Mouse (Mus musculus): Measurements from ENCODE around the gene Fras1. TPM values are rescaled to one million over a fixed set of nuclear protein-coding genes. Genes with fewer than 3 reads are reported as not detected.
A peak's percentile ranks its signal among the peaks of the same experiment; 100 is the strongest.

Gene Fras1
- polyA plus RNA-seq (2012; ENCODE audit: insufficient read depth, insufficient read length, missing spikeins) = not detected in 2 replicates

DNA sequence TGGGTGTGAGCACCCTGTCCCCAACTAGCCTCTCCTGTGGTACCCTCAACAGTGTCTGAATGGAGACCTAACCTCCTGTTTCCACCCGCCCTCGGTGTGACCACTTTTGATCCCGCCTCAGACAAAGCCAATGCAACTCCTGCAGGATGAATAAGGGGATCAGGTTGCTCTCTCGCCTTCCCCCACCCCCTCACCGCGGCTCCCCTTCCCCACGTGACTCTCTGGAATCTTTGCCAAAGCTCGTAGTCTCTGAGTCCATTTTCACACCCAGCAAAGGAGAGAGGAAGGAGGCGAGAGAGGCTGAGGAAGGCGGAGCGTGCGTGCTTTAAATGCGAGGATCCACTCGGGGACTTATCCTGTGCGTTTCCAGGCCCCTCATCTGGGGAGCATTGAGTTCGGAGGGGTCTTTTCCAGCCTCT lies at the start of gene Fras1:
TSS of gene Fras1 (plus strand) at position 389 of the 419 bp plus-strand sequence.
- no peak for TF ChIP-seq CTCF (IDR thresholded peaks at IDR 0.05; ENCODE audit: low read depth, low read length)
- TF ChIP-seq POLR2A (IDR thresholded peaks at IDR 0.05; ENCODE audit: borderline replicate concordance, low read depth, low read length) = no peak
- H3K4me3 ChIP-seq (ENCODE audit: insufficient read depth, low read length) = peak within 1 kb of the TSS; percentile 47
- no peaks in the 10 kb centered on the region for H3K4me1 ChIP-seq (ENCODE audit: control insufficient read depth, insufficient read depth, low read length)
- no peak within 1 kb of the TSS for H3K27ac ChIP-seq (ENCODE audit: insufficient read depth, low read depth, low read length)

GRCm38 (mm10) chr5:96331048-96331737 lies 42.6 kb upstream of the Fras1 start:
- TF ChIP-seq CTCF (IDR thresholded peaks at IDR 0.05; ENCODE audit: low read depth, low read length) = no peak
- no peak for TF ChIP-seq POLR2A (IDR thresholded peaks at IDR 0.05; ENCODE audit: borderline replicate concordance, low read depth, low read length)
- H3K27ac ChIP-seq (ENCODE audit: insufficient read depth, low read depth, low read length) = no peak overlapping the region

DNA sequence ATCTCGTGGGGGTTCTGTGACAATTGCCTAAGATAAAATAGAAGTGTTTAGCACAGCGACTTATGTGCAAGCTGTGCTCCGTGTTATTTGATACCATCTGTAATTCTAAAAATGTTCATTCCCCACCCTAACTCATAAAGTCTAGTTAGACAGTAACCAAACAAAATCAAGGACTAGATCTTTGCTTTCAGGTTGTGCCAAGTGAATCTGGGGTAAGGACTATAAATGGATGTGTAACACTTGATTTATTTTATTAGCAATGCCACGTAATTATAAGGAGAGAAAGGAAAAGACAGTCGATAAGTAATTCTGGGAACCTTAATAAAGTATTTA lies 42.1 kb upstream of the Fras1 start:
- no peak overlapping the region for H3K27ac ChIP-seq (ENCODE audit: insufficient read depth, low read depth, low read length)
- TF ChIP-seq CTCF (IDR thresholded peaks at IDR 0.05; ENCODE audit: low read depth, low read length) (no peak), POLR2A (IDR thresholded peaks at IDR 0.05; ENCODE audit: borderline replicate concordance, low read depth, low read length) (no peak)
- H3K4me3 ChIP-seq (ENCODE audit: insufficient read depth, low read length) = no peak overlapping the region
- H3K4me1 ChIP-seq (ENCODE audit: control insufficient read depth, insufficient read depth, low read length) = no peaks in the 10 kb centered on the region

More at GRCm38 (mm10) chr5:96331048-96331737, 42.6 kb upstream of the Fras1 start:
- no peak overlapping the region for H3K4me3 ChIP-seq (ENCODE audit: insufficient read depth, low read length)
- H3K4me1 ChIP-seq (ENCODE audit: control insufficient read depth, insufficient read depth, low read length) = no peaks in the 10 kb centered on the region

DNA sequence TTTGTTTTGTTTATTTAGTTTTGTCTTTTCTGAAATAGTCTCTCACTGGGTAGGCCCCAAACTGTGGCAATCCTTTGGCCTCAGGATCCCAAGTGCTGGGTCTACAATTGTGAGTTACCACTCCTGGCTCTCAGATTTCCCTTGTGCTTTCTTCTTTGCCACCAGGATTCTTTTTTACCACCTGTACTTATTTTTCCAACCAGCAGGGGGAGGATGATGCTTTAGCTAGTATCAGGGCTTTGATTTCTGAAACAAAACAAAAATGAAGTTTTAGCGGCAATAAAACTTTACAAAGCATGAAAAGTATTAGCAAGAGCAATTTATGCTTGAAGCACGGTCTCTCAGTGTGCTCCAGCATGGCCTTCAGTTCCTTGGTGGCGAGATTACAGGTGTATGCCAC lies 39.8 kb upstream of the Fras1 start:
- Histone ChIP-seq H3K4me1 (ENCODE audit: control insufficient read depth, insufficient read depth, low read length) (no peaks in the 10 kb centered on the region), H3K27ac (ENCODE audit: insufficient read depth, low read depth, low read length) (no peak overlapping the region)
- TF ChIP-seq POLR2A (IDR thresholded peaks at IDR 0.05; ENCODE audit: borderline replicate concordance, low read depth, low read length) = no peak

DNA sequence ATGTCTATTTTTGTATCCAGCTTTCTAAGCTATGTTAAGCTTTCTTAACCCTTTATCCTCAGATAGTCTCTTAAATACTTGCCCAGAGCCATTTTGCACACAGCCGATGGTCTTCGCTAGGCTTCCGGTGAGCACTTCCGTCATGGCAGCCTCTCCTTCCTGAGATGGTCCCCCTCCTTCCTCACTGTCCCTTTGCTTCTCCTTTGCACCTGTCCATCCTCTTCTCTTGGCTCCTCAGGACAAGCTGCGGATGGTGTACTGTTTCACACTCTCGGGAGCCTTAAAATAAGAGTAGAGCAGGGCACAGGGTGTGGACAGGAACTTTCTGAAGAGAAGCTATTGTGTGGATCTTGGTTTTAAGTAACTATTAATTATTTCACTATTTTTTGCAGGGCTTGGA lies 33.2 kb upstream of the Fras1 start:
- no peak overlapping the region for H3K4me3 ChIP-seq (ENCODE audit: insufficient read depth, low read length)
- H3K4me1 ChIP-seq (ENCODE audit: control insufficient read depth, insufficient read depth, low read length) = no peaks in the 10 kb centered on the region
- no peak for TF ChIP-seq CTCF (IDR thresholded peaks at IDR 0.05; ENCODE audit: low read depth, low read length)
- TF ChIP-seq POLR2A (IDR thresholded peaks at IDR 0.05; ENCODE audit: borderline replicate concordance, low read depth, low read length) = no peak
- H3K27ac ChIP-seq (ENCODE audit: insufficient read depth, low read depth, low read length) = no peak overlapping the region

More for the DNA sequence above, 39.8 kb upstream of the Fras1 start:
- no peak overlapping the region for H3K4me3 ChIP-seq (ENCODE audit: insufficient read depth, low read length)

- TF ChIP-seq POLR2A (IDR thresholded peaks at IDR 0.05; ENCODE audit: borderline replicate concordance, low read depth, low read length) = no peak
- TF ChIP-seq CTCF (IDR thresholded peaks at IDR 0.05; ENCODE audit: low read depth, low read length) = no peak
- Histone ChIP-seq H3K4me3 (ENCODE audit: insufficient read depth, low read length) (no peak overlapping the region), H3K4me1 (ENCODE audit: control insufficient read depth, insufficient read depth, low read length) (no peaks in the 10 kb centered on the region), H3K27ac (ENCODE audit: insufficient read depth, low read depth, low read length) (no peak overlapping the region)
Observed at GRCm38 (mm10) chr5:96344983-96345382, 28.8 kb upstream of the Fras1 start.

GRCm38 (mm10) chr5:96351963-96352362 lies 21.8 kb upstream of the Fras1 start:
- no peak overlapping the region for H3K27ac ChIP-seq (ENCODE audit: insufficient read depth, low read depth, low read length)

DNA sequence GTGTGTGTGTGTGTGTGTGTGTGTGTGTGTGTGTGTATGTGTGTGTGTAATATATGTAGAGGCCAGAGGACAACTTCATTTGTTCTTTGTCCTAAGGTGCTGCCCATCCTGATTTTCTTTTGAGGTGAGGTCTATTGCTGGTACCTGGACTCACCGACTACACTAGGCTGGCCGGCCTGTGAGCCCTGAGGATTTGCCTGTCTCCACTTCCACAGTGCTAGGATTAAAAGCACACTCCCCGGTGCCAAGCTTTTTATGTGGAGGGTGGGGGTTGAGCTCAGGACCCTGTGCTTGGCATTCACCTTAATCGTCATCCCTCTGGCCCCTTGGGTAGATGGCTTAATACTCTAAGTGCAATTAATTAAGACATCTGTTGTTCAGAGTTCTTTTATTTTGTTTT lies 9.8 kb upstream of the Fras1 start:
- no peak for TF ChIP-seq CTCF (IDR thresholded peaks at IDR 0.05; ENCODE audit: low read depth, low read length)
- TF ChIP-seq POLR2A (IDR thresholded peaks at IDR 0.05; ENCODE audit: borderline replicate concordance, low read depth, low read length) = no peak
- Histone ChIP-seq H3K27ac (ENCODE audit: insufficient read depth, low read depth, low read length) (no peak overlapping the region), H3K4me3 (ENCODE audit: insufficient read depth, low read length) (no peak overlapping the region), H3K4me1 (ENCODE audit: control insufficient read depth, insufficient read depth, low read length) (no peaks in the 10 kb centered on the region)

More at GRCm38 (mm10) chr5:96351963-96352362, 21.8 kb upstream of the Fras1 start:
- Histone ChIP-seq H3K4me3 (ENCODE audit: insufficient read depth, low read length) (no peak overlapping the region), H3K4me1 (ENCODE audit: control insufficient read depth, insufficient read depth, low read length) (no peaks in the 10 kb centered on the region)
- TF ChIP-seq POLR2A (IDR thresholded peaks at IDR 0.05; ENCODE audit: borderline replicate concordance, low read depth, low read length) = no peak
- TF ChIP-seq CTCF (IDR thresholded peaks at IDR 0.05; ENCODE audit: low read depth, low read length) = no peak

DNA sequence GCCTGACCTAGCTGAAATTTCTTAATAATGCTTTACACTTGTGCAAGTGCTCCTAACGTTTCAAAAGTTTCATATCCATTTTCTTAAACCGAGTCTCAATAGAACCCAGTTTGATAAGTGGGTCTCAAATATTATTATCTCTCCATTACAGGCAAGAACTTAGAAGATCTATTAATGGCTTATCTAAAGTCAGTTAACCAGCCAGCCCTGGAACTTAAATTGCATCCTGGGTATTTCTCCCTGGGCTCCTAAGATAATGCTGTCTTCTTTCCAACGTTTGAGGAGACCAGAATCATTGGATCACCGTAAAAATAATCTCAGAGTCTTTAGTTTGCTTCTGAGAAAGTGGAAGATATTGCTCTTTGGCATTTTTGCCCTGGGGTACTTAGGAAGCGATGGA lies 8.2 kb upstream of the Fras1 start:
- TF ChIP-seq CTCF (IDR thresholded peaks at IDR 0.05; ENCODE audit: low read depth, low read length) (no peak), POLR2A (IDR thresholded peaks at IDR 0.05; ENCODE audit: borderline replicate concordance, low read depth, low read length) (no peak)

GRCm38 (mm10) chr5:96367260-96367659 lies 6.5 kb upstream of the Fras1 start:
- H3K4me3 ChIP-seq (ENCODE audit: insufficient read depth, low read length) = no peak overlapping the region
- TF ChIP-seq CTCF (IDR thresholded peaks at IDR 0.05; ENCODE audit: low read depth, low read length) (no peak), POLR2A (IDR thresholded peaks at IDR 0.05; ENCODE audit: borderline replicate concordance, low read depth, low read length) (no peak)
- H3K27ac ChIP-seq (ENCODE audit: insufficient read depth, low read depth, low read length) = no peak overlapping the region
- H3K4me1 ChIP-seq (ENCODE audit: control insufficient read depth, insufficient read depth, low read length) = no peaks in the 10 kb centered on the region

More for the DNA sequence above, 8.2 kb upstream of the Fras1 start:
- Histone ChIP-seq H3K4me3 (ENCODE audit: insufficient read depth, low read length) (no peak overlapping the region), H3K4me1 (ENCODE audit: control insufficient read depth, insufficient read depth, low read length) (no peaks in the 10 kb centered on the region), H3K27ac (ENCODE audit: insufficient read depth, low read depth, low read length) (no peak overlapping the region)
